Mouse (Mus musculus): Measurements from ENCODE around the gene Rassf3. TPM values are rescaled to one million over a fixed set of nuclear protein-coding genes. Genes with fewer than 3 reads are reported as not detected.

Rassf3 gene
- polyA plus RNA-seq, 1 experiment: 2.0 TPM

- Histone ChIP-seq H3K27me3 (ENCODE audit: control insufficient read depth, insufficient read depth, low read length) (no peaks in the 10 kb centered on the region), H3K4me3 (ENCODE audit: control insufficient read depth, low read depth, low read length) (no peak overlapping the region), H3K4me1 (ENCODE audit: control insufficient read depth, insufficient read depth, low read length) (no peaks in the 10 kb centered on the region), H3K27ac (ENCODE audit: control insufficient read depth, insufficient read depth, low read depth, low read length) (no peak overlapping the region), H3K36me3 (ENCODE audit: control insufficient read depth, insufficient read depth, low read length) (no peaks in the 10 kb centered on the region)
- TF ChIP-seq CTCF (IDR thresholded peaks at IDR 0.05; ENCODE audit: control insufficient read depth, insufficient read depth, insufficient replicate concordance, low read depth, low read length): no peak
- no peak for TF ChIP-seq POLR2A (IDR thresholded peaks at IDR 0.05; ENCODE audit: control insufficient read depth, low read depth, low read length)
Observed at GRCm38 (mm10) chr10:121487716-121488115, 11.6 kb upstream of the Rassf3 start.

DNA sequence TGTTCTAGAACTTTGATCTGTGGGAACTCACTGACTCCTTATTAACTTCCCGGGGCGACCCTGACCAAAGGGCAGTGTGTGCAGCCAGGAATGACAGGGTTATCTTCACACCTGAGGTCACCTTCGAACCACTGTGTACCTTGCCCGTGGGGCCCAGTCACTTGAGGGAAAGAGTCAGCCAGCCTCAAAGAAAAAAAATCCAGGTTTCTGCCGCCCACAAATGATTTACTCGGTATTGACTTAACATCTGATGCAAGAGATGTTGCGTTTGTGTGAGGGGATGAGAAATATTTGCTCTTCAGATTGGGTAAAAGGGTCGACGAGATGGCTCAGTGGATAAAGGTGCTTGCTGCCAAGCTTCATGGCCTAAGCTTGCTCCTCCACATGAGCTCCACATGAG is 10.2 kb upstream of the Rassf3 start:
- no peak overlapping the region for H3K27ac ChIP-seq (ENCODE audit: control insufficient read depth, insufficient read depth, low read depth, low read length)
- H3K36me3 ChIP-seq (ENCODE audit: control insufficient read depth, insufficient read depth, low read length): no peaks in the 10 kb centered on the region
- H3K4me3 ChIP-seq (ENCODE audit: control insufficient read depth, low read depth, low read length): no peak overlapping the region
- TF ChIP-seq CTCF (IDR thresholded peaks at IDR 0.05; ENCODE audit: control insufficient read depth, insufficient read depth, insufficient replicate concordance, low read depth, low read length) (no peak), POLR2A (IDR thresholded peaks at IDR 0.05; ENCODE audit: control insufficient read depth, low read depth, low read length) (no peak)
- no peaks in the 10 kb centered on the region for H3K4me1 ChIP-seq (ENCODE audit: control insufficient read depth, insufficient read depth, low read length)
- no peaks in the 10 kb centered on the region for H3K27me3 ChIP-seq (ENCODE audit: control insufficient read depth, insufficient read depth, low read length)

DNA sequence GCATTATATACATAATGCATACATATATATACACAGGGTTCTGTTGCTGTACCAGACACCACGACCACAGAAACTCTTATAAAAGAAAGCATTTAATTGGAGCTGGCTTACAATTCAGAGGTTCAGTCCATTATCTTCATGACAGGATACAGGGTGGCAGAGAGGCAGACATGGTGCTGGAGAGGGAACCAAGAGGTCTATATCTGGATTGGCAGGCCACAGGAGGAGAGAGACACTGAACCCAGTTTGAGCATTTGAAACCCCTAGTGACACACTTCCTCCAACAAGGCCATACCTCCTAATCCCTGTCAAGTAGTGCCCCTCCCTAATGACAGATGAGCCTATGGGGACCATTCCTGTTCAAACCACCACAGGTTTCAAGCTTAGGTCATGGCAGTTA is 7.2 kb upstream of the Rassf3 start:
- Histone ChIP-seq H3K4me1 (ENCODE audit: control insufficient read depth, insufficient read depth, low read length) (no peaks in the 10 kb centered on the region), H3K36me3 (ENCODE audit: control insufficient read depth, insufficient read depth, low read length) (no peaks in the 10 kb centered on the region), H3K27ac (ENCODE audit: control insufficient read depth, insufficient read depth, low read depth, low read length) (no peak overlapping the region), H3K27me3 (ENCODE audit: control insufficient read depth, insufficient read depth, low read length) (no peaks in the 10 kb centered on the region), H3K4me3 (ENCODE audit: control insufficient read depth, low read depth, low read length) (no peak overlapping the region)
- TF ChIP-seq POLR2A (IDR thresholded peaks at IDR 0.05; ENCODE audit: control insufficient read depth, low read depth, low read length) (no peak), CTCF (IDR thresholded peaks at IDR 0.05; ENCODE audit: control insufficient read depth, insufficient read depth, insufficient replicate concordance, low read depth, low read length) (no peak)

GRCm38 (mm10) chr10:121481141-121481540 is 5.0 kb upstream of the Rassf3 start:
- no peak overlapping the region for H3K27ac ChIP-seq (ENCODE audit: control insufficient read depth, insufficient read depth, low read depth, low read length)
- TF ChIP-seq POLR2A (IDR thresholded peaks at IDR 0.05; ENCODE audit: control insufficient read depth, low read depth, low read length): no peak
- TF ChIP-seq CTCF (IDR thresholded peaks at IDR 0.05; ENCODE audit: control insufficient read depth, insufficient read depth, insufficient replicate concordance, low read depth, low read length): no peak
- H3K27me3 ChIP-seq (ENCODE audit: control insufficient read depth, insufficient read depth, low read length): no peaks in the 10 kb centered on the region
- no peaks in the 10 kb centered on the region for H3K36me3 ChIP-seq (ENCODE audit: control insufficient read depth, insufficient read depth, low read length)
- H3K4me3 ChIP-seq (ENCODE audit: control insufficient read depth, low read depth, low read length): no peak overlapping the region
- H3K4me1 ChIP-seq (ENCODE audit: control insufficient read depth, insufficient read depth, low read length): peaks cover 4% of the 10 kb centered on the region

- Histone ChIP-seq H3K27me3 (ENCODE audit: control insufficient read depth, insufficient read depth, low read length) (no peaks in the 10 kb centered on the region), H3K4me3 (ENCODE audit: control insufficient read depth, low read depth, low read length) (no peak overlapping the region), H3K4me1 (ENCODE audit: control insufficient read depth, insufficient read depth, low read length) (peaks cover 4% of the 10 kb centered on the region), H3K36me3 (ENCODE audit: control insufficient read depth, insufficient read depth, low read length) (no peaks in the 10 kb centered on the region), H3K27ac (ENCODE audit: control insufficient read depth, insufficient read depth, low read depth, low read length) (no peak overlapping the region)
- TF ChIP-seq CTCF (IDR thresholded peaks at IDR 0.05; ENCODE audit: control insufficient read depth, insufficient read depth, insufficient replicate concordance, low read depth, low read length) (no peak), POLR2A (IDR thresholded peaks at IDR 0.05; ENCODE audit: control insufficient read depth, low read depth, low read length) (no peak)
Observed at GRCm38 (mm10) chr10:121479987-121480386, 3.8 kb upstream of the Rassf3 start.

DNA sequence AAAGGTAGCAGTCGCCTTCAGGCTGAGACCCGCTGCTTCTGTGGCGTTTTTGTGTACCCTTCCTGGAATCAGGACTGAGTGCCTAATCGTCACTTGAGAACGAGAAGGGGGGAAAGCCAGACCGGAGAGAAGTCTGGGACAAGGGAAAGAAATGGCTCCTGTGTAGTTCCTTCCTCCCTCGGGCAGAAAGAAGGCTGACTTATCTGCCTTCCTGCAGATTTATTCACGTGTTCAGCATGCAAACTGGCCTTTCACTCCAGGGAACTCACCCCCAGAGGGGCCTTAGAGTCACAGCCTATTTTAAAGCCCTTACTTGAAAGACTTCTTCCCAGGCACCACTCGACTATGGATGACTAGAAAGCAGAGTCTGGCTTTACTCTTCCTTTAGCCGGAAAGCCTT is 1.3 kb upstream of the Rassf3 start:
- Histone ChIP-seq H3K4me1 (ENCODE audit: control insufficient read depth, insufficient read depth, low read length) (peaks cover 4% of the 10 kb centered on the region), H3K36me3 (ENCODE audit: control insufficient read depth, insufficient read depth, low read length) (no peaks in the 10 kb centered on the region), H3K4me3 (ENCODE audit: control insufficient read depth, low read depth, low read length) (no peak overlapping the region), H3K27ac (ENCODE audit: control insufficient read depth, insufficient read depth, low read depth, low read length) (no peak overlapping the region), H3K27me3 (ENCODE audit: control insufficient read depth, insufficient read depth, low read length) (no peaks in the 10 kb centered on the region)
- no peak for TF ChIP-seq CTCF (IDR thresholded peaks at IDR 0.05; ENCODE audit: control insufficient read depth, insufficient read depth, insufficient replicate concordance, low read depth, low read length)
- TF ChIP-seq POLR2A (IDR thresholded peaks at IDR 0.05; ENCODE audit: control insufficient read depth, low read depth, low read length): no peak

DNA sequence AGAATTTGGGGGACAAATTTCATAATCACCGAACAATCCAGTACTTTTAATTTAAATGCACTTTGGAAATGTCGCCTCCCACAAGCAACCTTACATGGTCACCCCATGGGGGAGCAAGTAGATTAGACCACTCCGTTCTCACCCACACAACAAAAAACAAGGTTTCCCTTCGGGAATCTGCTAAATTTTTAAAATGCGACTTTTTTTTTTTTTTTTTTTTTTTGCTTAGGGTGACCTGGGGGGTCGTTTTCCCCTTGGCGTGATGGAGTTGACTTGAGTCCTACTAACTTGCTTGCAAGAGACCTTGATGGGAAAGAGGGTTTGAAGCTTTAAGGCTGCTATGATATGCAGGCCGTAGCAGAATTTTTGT is 806 bp upstream of the Rassf3 start:
- no peaks in the 10 kb centered on the region for H3K36me3 ChIP-seq (ENCODE audit: control insufficient read depth, insufficient read depth, low read length)
- peak overlapping the region; percentile 73 for H3K4me3 ChIP-seq (ENCODE audit: control insufficient read depth, low read depth, low read length)
- H3K27me3 ChIP-seq (ENCODE audit: control insufficient read depth, insufficient read depth, low read length): no peaks in the 10 kb centered on the region
- TF ChIP-seq POLR2A (IDR thresholded peaks at IDR 0.05; ENCODE audit: control insufficient read depth, low read depth, low read length) (no peak), CTCF (IDR thresholded peaks at IDR 0.05; ENCODE audit: control insufficient read depth, insufficient read depth, insufficient replicate concordance, low read depth, low read length) (no peak)
- H3K4me1 ChIP-seq (ENCODE audit: control insufficient read depth, insufficient read depth, low read length): peaks cover 4% of the 10 kb centered on the region
- no peak overlapping the region for H3K27ac ChIP-seq (ENCODE audit: control insufficient read depth, insufficient read depth, low read depth, low read length)

DNA sequence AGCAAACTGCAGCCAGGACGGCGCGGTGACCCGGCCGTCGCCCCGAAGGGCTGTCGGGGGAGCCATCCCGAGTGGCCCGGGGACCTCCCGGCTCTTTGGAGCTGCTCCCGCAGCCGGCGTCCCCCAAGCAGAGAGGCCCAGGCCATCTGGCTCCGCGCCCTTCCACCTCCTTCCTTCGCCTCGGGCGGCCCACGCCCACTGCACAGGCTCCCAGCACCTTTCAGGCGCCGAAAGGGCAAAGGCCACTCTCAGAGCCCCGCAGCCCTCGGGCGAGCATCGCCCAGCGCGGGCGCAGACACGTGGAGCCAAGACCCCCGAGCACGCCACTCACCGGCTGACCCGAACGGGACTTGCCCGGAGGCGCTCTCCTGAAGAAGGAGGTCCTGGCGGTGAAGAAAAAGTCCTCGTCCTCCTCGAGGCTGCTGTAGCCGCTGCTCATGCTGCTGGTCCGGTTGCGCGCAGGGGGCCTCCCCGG is 438 bp downstream of the Rassf3 start:
- Histone ChIP-seq H3K36me3 (ENCODE audit: control insufficient read depth, insufficient read depth, low read length) (no peaks in the 10 kb centered on the region), H3K27me3 (ENCODE audit: control insufficient read depth, insufficient read depth, low read length) (no peaks in the 10 kb centered on the region), H3K4me1 (ENCODE audit: control insufficient read depth, insufficient read depth, low read length) (peaks cover 4% of the 10 kb centered on the region), H3K4me3 (ENCODE audit: control insufficient read depth, low read depth, low read length) (peak overlapping the region; percentile 76), H3K27ac (ENCODE audit: control insufficient read depth, insufficient read depth, low read depth, low read length) (no peak overlapping the region)
- no peak for TF ChIP-seq POLR2A (IDR thresholded peaks at IDR 0.05; ENCODE audit: control insufficient read depth, low read depth, low read length)
- no peak for TF ChIP-seq CTCF (IDR thresholded peaks at IDR 0.05; ENCODE audit: control insufficient read depth, insufficient read depth, insufficient replicate concordance, low read depth, low read length)
